Mouse (Mus musculus): ENCODE measurements around the gene Fh1. TPM values are rescaled to one million over a fixed set of nuclear protein-coding genes. Genes with fewer than 3 reads are reported as not detected.
A peak's percentile ranks its signal among the peaks of the same experiment; 100 is the strongest.

The Fh1 gene
- 54.9 and 73.8 TPM in 2 replicates for total RNA-seq (2017)

- peak; percentile 96 for ATAC-seq (ENCODE audit: extremely low read depth, insufficient number of reproducible peaks, low FRiP score, poor library complexity, severe bottlenecking)
Measured at GRCm38 (mm10) chr1:175625257-175625879, at the start of gene Fh1. Gene Fh1, minus strand, starts transcription at chr1:175625635.

- ATAC-seq (ENCODE audit: extremely low read depth, insufficient number of reproducible peaks, low FRiP score, poor library complexity, severe bottlenecking) = no peak
Measured at GRCm38 (mm10) chr1:175675116-175675515, 49.7 kb upstream of the Fh1 start.

GRCm38 (mm10) chr1:175673563-175674325 is 48.3 kb upstream of the Fh1 start:
- ATAC-seq (ENCODE audit: extremely low read depth, insufficient number of reproducible peaks, low FRiP score, poor library complexity, severe bottlenecking) = no peak

GRCm38 (mm10) chr1:175671626-175672025 is 46.2 kb upstream of the Fh1 start:
- ATAC-seq (ENCODE audit: extremely low read depth, insufficient number of reproducible peaks, low FRiP score, poor library complexity, severe bottlenecking) = no peak

GRCm38 (mm10) chr1:175670042-175670441 is 44.6 kb upstream of the Fh1 start:
- ATAC-seq (ENCODE audit: extremely low read depth, insufficient number of reproducible peaks, low FRiP score, poor library complexity, severe bottlenecking) = no peak

- ATAC-seq (ENCODE audit: extremely low read depth, insufficient number of reproducible peaks, low FRiP score, poor library complexity, severe bottlenecking) = no peak
Measured at GRCm38 (mm10) chr1:175669456-175669855, 44.0 kb upstream of the Fh1 start.

GRCm38 (mm10) chr1:175668666-175669405 is 43.4 kb upstream of the Fh1 start:
- ATAC-seq (ENCODE audit: extremely low read depth, insufficient number of reproducible peaks, low FRiP score, poor library complexity, severe bottlenecking) = peak; percentile 94

GRCm38 (mm10) chr1:175659900-175660299 is 34.5 kb upstream of the Fh1 start:
- peak; percentile 88 for ATAC-seq (ENCODE audit: extremely low read depth, insufficient number of reproducible peaks, low FRiP score, poor library complexity, severe bottlenecking)

GRCm38 (mm10) chr1:175648615-175649014 is 23.2 kb upstream of the Fh1 start:
- no peak for ATAC-seq (ENCODE audit: extremely low read depth, insufficient number of reproducible peaks, low FRiP score, poor library complexity, severe bottlenecking)

- ATAC-seq (ENCODE audit: extremely low read depth, insufficient number of reproducible peaks, low FRiP score, poor library complexity, severe bottlenecking) = no peak
Measured at GRCm38 (mm10) chr1:175646952-175647351, 21.5 kb upstream of the Fh1 start.

- peak; percentile 57 for ATAC-seq (ENCODE audit: extremely low read depth, insufficient number of reproducible peaks, low FRiP score, poor library complexity, severe bottlenecking)
Measured at GRCm38 (mm10) chr1:175643496-175644265, 18.2 kb upstream of the Fh1 start.

- ATAC-seq (ENCODE audit: extremely low read depth, insufficient number of reproducible peaks, low FRiP score, poor library complexity, severe bottlenecking) = no peak
Measured at GRCm38 (mm10) chr1:175640435-175641150, 15.2 kb upstream of the Fh1 start.

GRCm38 (mm10) chr1:175639072-175639471 is 13.6 kb upstream of the Fh1 start:
- no peak for ATAC-seq (ENCODE audit: extremely low read depth, insufficient number of reproducible peaks, low FRiP score, poor library complexity, severe bottlenecking)

- ATAC-seq (ENCODE audit: extremely low read depth, insufficient number of reproducible peaks, low FRiP score, poor library complexity, severe bottlenecking) = peak; percentile 62
Measured at GRCm38 (mm10) chr1:175637677-175638076, 12.2 kb upstream of the Fh1 start.

GRCm38 (mm10) chr1:175632470-175632869 is 7.0 kb upstream of the Fh1 start:
- no peak for ATAC-seq (ENCODE audit: extremely low read depth, insufficient number of reproducible peaks, low FRiP score, poor library complexity, severe bottlenecking)

- ATAC-seq (ENCODE audit: extremely low read depth, insufficient number of reproducible peaks, low FRiP score, poor library complexity, severe bottlenecking) = peak; percentile 73
Measured at GRCm38 (mm10) chr1:175631721-175632221, 6.3 kb upstream of the Fh1 start.

- no peak for ATAC-seq (ENCODE audit: extremely low read depth, insufficient number of reproducible peaks, low FRiP score, poor library complexity, severe bottlenecking)
Measured at GRCm38 (mm10) chr1:175631080-175631479, 5.6 kb upstream of the Fh1 start.

GRCm38 (mm10) chr1:175630345-175630744 is 4.9 kb upstream of the Fh1 start:
- no peak for ATAC-seq (ENCODE audit: extremely low read depth, insufficient number of reproducible peaks, low FRiP score, poor library complexity, severe bottlenecking)

Data from neutrophil, adult 5-6 weeks (primary cell).